Mouse (Mus musculus) kidney, postnatal 10 days (tissue): ENCODE data around the gene Ctnna3.
"Not testable (repeated sequence)": the region's sequence is repeated elsewhere in the genome, so short reads cannot be mapped to it uniquely, and the experiment has no call there.

Experiments
- DNase-seq: peaks from one replicate; pipeline ENCODE4 v3.0.0; 2021; ENCODE audit warnings: mixed read lengths

Gene Ctnna3

DNA sequence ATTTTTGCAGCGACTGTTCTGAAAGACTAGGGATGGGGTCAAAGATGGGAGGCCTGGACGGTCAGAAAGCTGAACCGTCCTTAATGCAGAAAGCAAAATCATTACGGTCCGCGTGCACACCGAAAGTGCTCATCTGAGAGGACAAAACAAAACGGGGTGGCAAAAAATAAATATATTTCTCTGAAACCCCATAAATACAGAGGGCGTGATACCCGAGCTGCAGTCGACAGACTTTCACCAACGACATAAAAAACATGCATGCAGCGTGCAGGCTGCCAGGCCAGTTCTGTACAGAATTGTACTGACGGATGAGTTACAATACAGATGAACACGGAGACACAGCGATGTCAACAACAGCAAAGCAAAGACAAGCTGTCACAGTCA lies 656.3 kb downstream of the Ctnna3 start:
- no peak for DNase-seq

- no peak for DNase-seq
Observed at GRCm38 (mm10) chr10:64086567-64087391, 656.9 kb downstream of the Ctnna3 start.

GRCm38 (mm10) chr10:64087521-64087920 lies 657.6 kb downstream of the Ctnna3 start:
- no peak for DNase-seq

GRCm38 (mm10) chr10:64087936-64088773 lies 658.3 kb downstream of the Ctnna3 start:
- DNase-seq: no peak

DNA sequence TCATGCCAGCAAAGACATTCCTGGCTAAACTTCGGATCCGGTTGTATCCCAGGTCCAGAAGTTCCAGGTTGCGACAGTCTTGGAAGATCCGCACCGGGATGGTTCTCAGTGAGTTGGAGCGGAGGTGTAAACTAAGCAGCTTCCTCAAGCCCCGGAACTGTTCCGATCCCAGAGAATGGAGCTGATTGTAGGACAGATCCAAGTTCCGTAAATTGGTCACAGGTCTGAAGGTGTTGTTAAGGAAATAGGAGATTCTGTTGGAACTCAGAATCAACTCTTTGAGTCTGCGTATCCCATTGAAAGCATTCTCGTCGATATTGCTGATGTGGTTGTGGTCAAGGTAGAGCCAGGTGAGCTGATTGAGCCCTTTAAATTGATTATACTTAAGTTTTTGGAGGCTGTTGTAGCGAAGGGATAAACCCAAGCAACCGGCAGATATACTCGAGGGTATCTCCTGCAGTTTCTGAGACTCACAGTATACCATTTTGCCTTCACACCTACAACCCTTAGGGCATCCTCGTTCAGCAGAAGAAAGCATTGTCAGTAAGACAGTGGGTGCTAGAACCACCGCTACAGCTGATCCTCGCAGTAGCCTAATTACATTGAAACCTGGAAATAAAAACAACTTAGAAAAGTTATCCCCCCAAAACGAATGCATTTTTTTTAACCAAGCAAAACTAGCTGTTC lies 659.0 kb downstream of the Ctnna3 start:
- DNase-seq: no peak

GRCm38 (mm10) chr10:64089680-64090460 lies 660.0 kb downstream of the Ctnna3 start, which contains the start of gene Lrrtm3:
Lrrtm3 (minus strand) TSS chr10:64090277.
- peak; percentile 64 for DNase-seq

DNA sequence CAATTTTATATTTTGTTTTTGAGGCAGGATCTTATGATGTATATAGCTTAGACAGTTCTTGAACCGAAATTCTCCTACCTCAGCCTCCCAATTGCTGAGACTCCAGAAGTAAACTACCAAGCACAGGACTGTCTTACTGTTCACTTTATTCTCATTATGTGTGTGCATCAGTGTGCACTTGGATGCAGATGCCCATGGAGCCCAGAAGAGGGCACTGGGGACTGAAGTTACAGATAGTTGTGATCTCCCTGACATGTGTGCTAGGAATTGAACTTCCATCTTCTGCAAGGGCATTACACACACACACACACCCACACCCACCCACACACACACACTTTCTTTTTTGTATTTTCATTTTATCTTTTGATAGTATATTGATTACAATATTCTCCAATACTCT lies 666.6 kb downstream of the Ctnna3 start:
- DNase-seq: no peak

DNA sequence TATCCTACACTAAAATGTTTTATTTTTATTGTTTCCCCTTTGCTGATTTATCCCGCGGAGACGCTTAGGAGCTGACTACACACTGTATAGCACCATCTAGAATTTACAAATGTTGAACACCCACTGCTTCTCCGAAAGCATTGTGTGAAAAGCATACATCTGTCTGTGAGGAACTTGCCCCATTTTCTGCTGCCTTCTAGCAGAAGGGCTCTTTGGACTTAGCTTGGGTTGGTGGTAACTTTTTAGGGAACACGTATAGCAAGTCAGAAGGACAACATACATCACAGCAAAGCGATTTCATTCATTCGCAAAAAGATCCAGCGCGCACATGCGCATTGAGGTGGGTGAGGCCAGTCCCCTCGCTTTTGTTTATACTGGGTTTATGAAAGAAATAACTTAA lies 685.3 kb downstream of the Ctnna3 start:
- DNase-seq: no peak

- no peak for DNase-seq
Observed at GRCm38 (mm10) chr10:64118833-64119232, 688.9 kb downstream of the Ctnna3 start.

DNA sequence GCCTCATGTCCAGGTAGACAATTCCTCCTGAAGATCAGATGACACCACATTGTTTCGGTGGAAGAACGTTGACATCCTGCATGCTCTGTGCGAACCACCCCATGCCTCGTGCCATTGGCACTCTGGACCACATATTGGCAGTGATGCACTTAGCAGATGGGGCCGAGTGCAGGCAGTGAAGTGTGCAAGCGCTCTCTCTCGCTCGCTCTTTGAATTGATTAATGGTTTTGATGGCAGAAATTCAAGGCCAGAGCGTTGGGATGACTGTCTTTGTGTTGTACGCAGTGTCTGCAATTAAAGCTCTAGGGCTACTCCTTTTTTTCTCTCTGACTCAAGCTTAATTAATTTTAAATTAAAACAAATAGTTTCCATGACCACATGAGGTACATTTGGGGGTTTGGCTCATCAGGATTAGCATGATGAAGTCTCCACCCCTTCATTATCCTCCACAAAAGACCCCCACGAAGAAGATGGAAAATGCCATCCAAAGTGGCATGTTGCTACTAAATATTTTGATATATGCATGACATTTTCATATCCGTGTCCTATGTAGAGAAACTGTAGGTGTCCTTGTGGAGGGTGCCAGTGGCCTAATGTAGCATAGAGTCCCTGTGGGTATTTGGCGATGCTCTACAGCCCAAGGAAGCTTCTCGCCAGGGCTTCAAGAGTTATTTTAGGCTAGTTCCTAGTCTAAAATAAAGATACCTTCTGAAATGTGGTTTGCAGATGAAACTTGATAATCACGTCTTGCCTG lies 700.7 kb downstream of the Ctnna3 start:
- DNase-seq: no peak

DNA sequence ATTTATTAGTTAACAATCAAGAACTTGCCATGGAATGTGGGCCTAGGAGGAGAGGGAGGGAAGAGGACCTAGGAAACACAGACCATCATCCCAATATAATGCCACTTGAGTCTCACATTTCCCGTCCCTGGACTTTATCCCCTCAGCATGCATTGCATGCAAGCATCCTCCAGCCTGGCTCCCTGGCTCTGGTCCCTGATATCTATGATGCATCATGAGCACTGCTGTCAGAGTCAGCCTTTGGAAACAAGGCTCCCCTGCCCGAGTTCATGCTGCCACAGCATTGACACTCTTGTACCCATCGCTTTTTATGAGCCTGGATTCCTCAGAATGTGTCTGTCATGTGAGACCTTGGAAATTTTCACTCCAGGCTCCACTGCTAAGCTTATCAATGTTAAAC lies 703.6 kb downstream of the Ctnna3 start:
- DNase-seq: no peak

- no peak for DNase-seq
Observed at GRCm38 (mm10) chr10:64135481-64135880, 705.6 kb downstream of the Ctnna3 start.

DNA sequence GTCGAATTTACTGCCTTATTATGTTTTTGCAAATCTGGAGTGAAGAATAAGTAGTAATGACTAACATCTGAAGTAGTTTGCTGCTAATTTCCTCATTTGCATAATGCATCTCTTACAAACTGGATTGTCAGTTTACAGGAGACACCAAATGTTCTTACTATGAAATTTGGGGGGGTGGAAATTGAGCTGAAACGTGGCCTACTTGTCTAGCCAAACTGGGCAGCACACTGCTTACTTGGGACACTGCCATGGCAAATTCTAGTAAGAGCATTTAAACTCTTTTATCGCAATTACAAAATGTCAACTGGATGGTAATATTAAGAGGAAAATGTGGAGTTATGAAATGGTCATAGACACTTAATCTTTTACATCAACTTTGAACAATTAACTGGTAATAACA lies 716.6 kb downstream of the Ctnna3 start:
- DNase-seq: no peak

DNA sequence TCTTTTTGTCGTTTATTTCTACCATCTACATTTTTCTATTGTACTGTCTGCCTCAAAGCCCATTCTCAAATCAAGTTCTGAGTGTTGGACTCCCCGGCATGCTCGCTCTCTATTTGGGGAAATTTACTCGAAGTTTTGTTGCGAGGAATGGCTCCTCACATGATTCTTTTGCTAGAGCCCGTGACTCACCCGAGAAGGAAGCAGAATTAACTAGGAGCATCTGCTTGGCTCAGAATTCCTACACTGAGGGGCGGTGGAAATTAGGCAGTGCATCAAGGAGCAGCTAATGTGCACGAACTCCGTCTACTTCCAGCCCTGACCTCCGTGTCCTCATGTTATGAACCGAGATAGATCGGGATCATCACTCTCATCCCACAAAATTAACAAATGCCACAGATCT lies 751.8 kb downstream of the Ctnna3 start:
- no peak for DNase-seq

DNA sequence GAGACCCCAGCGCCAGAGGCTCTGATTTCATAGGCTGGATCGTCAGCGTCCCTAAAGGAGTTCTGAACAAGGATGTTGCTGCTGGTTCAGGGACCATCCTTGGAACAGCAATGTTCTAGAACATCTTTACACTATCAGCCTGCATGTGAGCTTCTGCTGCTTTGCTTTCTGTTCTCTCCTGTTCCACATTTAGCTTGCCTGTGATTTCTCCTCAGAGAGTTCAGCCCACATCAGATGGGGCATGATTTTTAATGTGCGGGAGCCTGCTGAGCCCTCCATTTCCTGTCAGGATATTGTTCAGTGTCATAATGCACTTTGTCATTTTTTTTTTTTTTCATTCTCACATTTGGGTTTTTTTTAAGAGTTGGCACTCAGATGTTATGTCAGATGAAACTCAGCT lies 752.8 kb downstream of the Ctnna3 start:
- DNase-seq: no peak

DNA sequence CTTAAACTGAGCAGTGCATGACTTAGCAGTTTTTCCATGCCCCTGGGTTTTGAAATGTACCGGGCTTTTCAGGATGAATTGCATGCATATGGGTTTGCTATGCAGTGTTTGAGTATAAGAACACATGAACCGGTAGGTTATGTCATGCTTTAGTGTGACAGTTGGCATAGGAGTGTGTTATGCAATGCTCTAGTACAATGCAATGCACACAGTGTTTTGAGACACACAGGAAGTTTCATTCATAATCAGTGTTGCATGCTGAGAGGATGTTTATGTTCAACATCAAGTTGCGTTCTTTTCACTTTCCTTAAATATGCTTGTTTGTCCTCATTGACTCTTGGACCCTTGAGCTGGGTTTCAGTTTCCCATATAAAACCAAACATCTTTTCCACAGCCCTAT lies 758.1 kb downstream of the Ctnna3 start:
- DNase-seq: no peak

DNA sequence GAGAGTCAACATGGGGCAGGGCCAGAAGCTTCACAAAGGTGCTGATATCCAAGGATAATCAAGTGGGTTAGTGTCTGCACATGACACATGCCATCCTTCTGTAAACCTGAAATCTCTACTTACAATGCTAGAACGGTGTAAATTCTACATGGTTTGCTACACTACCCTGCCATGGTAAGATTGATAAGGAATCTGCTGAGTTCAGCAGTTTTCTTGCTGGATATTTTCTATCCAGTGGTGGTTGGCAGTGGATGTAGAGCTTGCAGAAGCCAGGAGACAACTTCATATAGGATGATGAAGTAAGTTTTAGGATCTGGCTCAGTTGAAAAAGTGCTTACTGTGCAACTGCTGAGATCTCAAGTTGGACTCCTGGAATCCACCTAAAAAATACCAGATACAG lies 767.7 kb downstream of the Ctnna3 start:
- DNase-seq: no peak

- no peak for DNase-seq
Observed at GRCm38 (mm10) chr10:64215632-64216031, 785.7 kb downstream of the Ctnna3 start.

DNA sequence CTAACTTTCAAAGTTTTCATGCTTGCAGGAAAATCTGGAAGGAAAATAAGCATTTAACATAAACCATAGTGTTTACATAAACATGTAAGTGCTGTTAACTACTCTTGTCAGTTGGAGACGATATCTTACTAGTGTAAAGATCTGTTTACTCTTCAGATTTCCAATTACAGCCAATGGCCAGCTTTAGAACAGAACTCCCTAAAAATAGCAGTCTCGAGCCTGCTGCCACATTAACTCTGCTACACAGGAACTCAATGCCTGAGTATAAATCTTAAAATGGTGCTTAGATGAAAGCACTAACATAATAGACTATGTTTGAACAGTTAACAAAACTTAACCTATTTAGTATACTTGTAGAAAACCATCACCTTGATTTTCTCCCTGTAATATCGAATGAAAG lies 793.1 kb downstream of the Ctnna3 start:
- no peak for DNase-seq

- no peak for DNase-seq
Observed at GRCm38 (mm10) chr10:64224007-64224406, 794.1 kb downstream of the Ctnna3 start.

- no peak for DNase-seq
Observed at GRCm38 (mm10) chr10:64224424-64224823, 794.5 kb downstream of the Ctnna3 start.

DNA sequence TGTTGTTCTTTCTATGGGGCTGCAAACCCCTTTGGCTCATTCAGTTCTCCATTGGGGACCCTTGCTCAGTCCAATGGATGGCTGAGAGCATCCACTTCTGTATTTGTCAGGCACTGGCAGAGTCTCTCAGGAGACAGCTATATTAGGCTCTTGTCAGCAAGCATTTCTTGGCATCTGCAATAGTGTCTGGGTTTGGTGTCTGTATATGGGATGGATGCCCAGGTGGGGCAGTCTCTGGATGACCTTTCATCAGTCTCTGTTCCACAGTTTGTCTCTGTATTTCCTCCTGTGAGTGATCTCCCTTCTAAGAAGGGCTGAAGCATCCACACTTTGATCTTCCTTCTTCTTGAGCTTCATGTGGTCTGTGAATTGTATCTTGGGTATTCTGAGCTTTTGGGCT lies 795.9 kb downstream of the Ctnna3 start:
- DNase-seq: not testable (repeated sequence)
